Mouse (Mus musculus) layer of hippocampus, postnatal 10 days (tissue): Measurements from ENCODE around the gene Krt6b. TPM values are rescaled to one million over a fixed set of nuclear protein-coding genes. Genes with fewer than 3 reads are reported as not detected.

Experiments
- microRNA-seq, 2 experiments: library from miRNA; unstranded; fragments of <30 nt; microRNA quantifications; one replicate each; pipeline ENCODE4 v1.2.0; 2021
- total RNA-seq, 2 experiments: library from RNA; stranded (reverse); gene quantifications; 2 replicates each; pipeline ENCODE4 v1.2.3; 2021

The Krt6b gene
- total RNA-seq, 2 experiments from 2014 or later, result not detected

Small RNAs within 50 kb of the gene (microRNA-seq; reads per million reads assigned to microRNA genes)
- 0 reads per million in 2 experiments for gene Gm44323
- 0 reads per million in 2 experiments for gene Gm44342
- 0 reads per million in 2 experiments for gene Gm44383
- 0 reads per million in 2 experiments for gene Gm44479

Other genes starting within 250 kb of the Krt6b start
- under 1 TPM; 0.55 to 0.62 TPM for gene Krt87, start 241.5 kb downstream of the Krt6b start, total RNA-seq
- not detected for gene Krt88, start 232.5 kb downstream of the Krt6b start, total RNA-seq
- not detected for gene Krt81, start 216.5 kb downstream of the Krt6b start, total RNA-seq
- under 1 TPM in 1 of 2 experiments, not detected in 1; 0.23 TPM for gene Krt86, start 206.8 kb downstream of the Krt6b start, total RNA-seq
- not detected for gene Krt83, start 188.8 kb downstream of the Krt6b start, total RNA-seq
- gene Gm49425, start 163.0 kb downstream of the Krt6b start, total RNA-seq, result not detected
- gene Krt84, start 147.5 kb downstream of the Krt6b start, total RNA-seq, result not detected
- not detected for gene Krt82, start 129.6 kb downstream of the Krt6b start, total RNA-seq
- under 1 TPM in 1 of 2 experiments, not detected in 1; 0.25 TPM for gene Krt90, start 117.3 kb downstream of the Krt6b start, total RNA-seq
- under 1 TPM in 1 of 2 experiments, not detected in 1; 0.13 TPM for gene Krt75, start 106.4 kb downstream of the Krt6b start, total RNA-seq
- not detected for gene Gm5414, start 52.1 kb downstream of the Krt6b start, total RNA-seq
- gene Gm5478, start 32.9 kb downstream of the Krt6b start, total RNA-seq, result not detected
- gene Krt6a, start 14.0 kb upstream of the Krt6b start, total RNA-seq, result not detected
- not detected for gene Krt5, start 32.6 kb upstream of the Krt6b start, total RNA-seq
- not detected for gene Krt71, start 62.8 kb upstream of the Krt6b start, total RNA-seq
- gene Krt72, start 106.2 kb upstream of the Krt6b start, total RNA-seq, result not detected
- 1 to 10 TPM; 2.7 to 4.4 TPM for gene Krt73, start 122.1 kb upstream of the Krt6b start, total RNA-seq
- gene Krt2, start 137.9 kb upstream of the Krt6b start, total RNA-seq, result 1 to 10 TPM; 2.0 to 2.1 TPM
- 1 to 10 TPM; 5.4 to 6.9 TPM for gene Krt1, start 170.5 kb upstream of the Krt6b start, total RNA-seq
- gene Krt77, start 189.4 kb upstream of the Krt6b start, total RNA-seq, result 10 to 100 TPM in 1 of 2 experiments, 1 to 10 TPM in 1; 9.5 to 10.4 TPM
- gene Krt76, start 212.6 kb upstream of the Krt6b start, total RNA-seq, result not detected
- gene Krt4, start 244.4 kb upstream of the Krt6b start, total RNA-seq, result not detected